Mouse (Mus musculus) layer of hippocampus, adult 9-10 months (tissue): Measurements from ENCODE around the gene Dclk2.

Source experiments
- DNase-seq: peaks from one replicate; pipeline ENCODE4 v3.0.0; 2022; ENCODE audit warnings: low spot score

Gene Dclk2

DNA sequence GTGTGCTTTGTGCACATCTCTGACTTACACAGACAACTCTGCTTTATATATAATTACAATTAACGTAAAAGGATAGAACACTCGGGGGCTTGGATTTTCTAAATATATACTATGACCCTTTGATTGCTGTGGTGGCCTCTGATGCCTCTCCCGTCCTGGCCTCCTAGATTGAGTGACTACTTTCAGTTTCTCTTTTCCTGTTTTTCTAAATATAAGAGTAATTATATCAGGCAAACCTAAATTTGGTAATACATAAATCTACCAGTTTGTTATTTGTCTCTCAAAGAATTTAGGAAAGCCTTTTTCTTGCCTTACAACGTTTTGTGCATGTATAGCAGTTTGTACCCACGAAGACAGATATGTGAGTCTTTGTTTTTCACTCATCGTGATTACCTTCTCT lies 161.9 kb downstream of the Dclk2 start:
- DNase-seq: no peak

DNA sequence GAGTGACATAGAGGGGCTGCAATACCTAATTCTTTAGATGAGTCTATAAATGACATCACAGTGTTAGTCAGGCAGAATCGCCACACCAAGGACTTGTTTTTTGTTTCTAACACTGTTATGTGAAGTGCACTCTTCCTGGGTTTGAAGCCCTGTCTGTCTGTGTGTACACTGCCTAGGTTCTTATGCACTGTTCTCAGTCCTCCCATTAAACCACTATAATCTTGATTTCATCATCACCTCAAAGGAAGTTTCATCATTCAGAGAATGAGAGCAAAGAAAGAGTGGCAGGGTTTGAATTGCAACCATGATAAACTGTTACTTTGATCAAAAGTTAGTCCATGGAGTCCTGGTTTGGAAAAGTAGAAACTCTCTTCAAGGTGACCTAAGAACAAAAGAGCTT lies 164.1 kb downstream of the Dclk2 start:
- no peak for DNase-seq

DNA sequence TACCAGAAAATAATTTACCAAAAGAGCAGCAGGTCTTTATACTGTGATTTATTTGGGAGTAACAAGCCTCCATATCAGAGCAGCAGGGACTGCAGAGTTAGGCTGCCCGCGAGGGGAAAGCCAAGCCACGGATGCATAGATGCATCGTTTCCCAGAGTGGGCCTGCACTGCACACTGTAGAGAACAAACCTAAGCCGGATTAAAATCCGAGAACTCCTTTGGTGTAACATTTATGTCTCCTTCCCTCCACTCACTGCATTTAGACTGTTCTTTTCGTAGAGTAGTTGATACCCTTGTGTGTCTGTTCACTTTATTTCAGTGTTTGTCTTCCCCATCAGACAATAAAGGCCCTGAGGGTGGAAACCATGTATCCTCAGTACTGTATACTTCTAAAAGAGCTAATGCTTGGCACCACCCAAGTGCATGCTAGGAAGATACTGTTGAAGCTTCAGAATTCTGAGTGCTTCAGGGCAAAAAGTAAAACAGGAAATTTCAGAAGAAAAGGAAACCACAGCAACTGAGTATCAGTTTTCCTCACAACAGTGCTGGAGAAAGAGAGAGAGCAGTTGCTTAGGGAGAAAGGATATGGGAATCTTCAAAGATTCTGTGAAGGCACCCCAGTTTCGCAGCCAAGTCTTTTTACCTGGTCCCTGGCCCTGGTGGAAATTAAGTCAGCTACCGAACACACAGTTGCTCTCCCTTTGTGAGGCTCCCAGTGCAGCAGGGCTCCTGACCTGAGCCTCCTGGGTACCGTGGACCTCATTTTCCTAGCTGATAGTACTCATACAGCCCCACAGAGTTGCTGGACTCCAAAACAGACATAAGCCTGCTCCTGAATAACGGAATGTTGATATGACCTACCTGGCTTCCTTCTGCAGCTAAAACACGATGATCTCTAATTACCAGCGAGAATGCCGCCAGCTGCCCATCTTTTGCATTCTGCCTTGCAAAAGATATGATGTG lies 165.8 kb downstream of the Dclk2 start:
- no peak for DNase-seq

DNA sequence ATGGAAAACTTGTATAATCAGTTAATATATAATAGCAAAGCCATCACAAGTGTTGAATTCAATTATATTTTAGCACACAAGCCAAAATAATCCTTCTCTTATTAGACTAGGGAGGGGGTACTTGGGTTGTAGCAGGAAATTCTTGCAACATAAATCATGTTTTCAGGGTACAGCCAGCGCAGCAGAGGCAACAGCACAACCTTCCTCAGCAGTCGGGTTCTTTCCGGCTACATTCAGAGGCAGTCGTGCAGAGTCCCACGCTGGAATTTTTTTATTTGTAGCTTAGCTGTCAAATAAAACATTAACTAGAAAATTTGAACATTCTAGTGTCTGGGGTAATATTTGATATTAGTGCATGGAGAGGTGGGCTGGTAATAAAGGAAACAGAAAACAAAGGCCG lies 166.5 kb downstream of the Dclk2 start:
- no peak for DNase-seq

DNA sequence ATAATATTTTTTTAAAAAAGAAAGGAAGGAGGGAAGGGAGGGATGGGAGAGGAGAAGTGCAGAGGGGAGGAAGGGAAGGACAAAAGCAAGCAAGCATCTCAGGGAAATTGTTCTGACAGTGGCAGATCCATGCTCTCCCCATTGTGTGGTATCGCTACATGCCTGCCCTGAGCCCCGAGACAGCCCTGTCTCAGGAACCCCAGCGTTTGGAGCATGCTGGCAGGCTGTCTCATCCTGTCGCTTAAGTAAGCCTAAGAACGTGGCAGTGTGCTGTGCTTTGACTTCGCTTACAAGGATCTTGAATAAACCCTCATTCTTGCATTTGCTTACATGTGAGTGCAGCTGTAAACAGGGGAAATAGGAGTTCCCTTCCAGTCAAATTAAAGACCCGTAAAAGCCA lies 170.0 kb downstream of the Dclk2 start:
- DNase-seq: no peak

DNA sequence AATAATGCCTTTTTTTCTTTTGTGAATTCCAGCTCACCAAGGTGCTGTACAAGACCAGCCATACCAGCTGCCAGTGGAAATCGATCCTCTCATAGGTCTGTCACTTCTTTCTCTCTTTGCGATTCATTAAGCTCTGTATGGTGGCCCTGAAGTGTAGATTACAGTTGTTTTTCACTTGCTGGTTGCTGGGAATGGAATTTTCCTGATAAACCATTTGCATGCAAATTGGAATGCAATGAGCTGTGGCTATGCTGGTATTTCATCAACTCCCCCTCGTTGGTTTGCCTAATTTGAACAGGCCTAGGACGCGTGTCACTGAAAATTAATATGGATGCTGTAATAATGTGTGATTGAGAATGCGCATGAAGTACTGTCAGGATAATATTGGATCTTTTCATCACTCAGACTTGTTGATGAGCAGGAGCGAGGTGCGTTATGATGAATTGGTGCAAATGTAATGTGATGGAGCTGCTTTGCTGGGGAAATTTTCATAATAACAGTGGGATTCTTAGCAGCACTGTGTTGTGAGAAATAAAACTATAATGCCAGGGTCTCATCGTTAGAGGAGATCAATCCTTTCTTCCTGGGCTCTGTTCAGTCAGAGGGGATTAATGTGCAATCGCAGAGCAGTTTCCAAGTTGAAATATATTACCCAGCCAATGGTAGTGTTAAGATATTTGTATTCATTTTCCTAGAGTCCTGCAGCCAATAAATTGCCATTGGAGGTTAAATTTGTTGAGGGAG lies 174.7 kb downstream of the Dclk2 start:
- DNase-seq: no peak

DNA sequence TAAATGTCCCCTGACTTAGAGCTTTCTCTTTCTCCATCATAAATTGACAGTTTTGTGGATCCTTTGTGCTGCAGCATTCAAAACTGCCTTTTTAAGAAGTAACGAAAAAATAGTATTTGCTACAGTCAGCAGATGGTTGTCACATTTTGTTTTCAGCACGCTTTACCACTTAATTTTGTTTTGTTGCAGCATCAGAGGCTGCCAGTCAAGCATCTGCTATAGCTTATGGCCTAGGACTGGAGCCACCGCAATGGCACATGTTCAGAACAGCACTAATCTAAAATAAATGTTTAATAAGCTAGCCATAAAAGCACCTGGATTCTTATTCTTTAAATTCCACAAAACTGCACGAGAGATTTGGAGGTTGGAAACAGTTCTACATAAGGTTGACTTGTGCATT lies 175.3 kb downstream of the Dclk2 start:
- peak; percentile 42 for DNase-seq

DNA sequence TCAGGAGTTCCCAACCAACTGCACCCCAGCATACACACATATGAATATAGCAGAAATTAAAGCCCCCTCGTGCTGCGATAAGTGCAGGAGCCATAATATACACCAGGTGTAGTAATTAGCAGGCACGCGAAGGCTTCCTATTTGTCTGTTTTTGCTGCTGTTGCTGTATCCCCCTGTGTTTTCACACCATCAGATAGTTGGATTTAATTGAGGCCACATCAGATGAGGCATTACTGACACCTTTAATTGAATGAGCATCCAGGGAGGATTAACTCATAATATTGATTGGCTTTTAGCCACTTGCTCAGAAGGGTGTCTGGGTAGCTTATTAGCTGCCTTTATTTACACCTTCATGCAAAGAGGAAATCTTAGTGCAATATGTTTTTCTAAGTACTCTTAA lies 180.9 kb downstream of the Dclk2 start:
- no peak for DNase-seq

DNA sequence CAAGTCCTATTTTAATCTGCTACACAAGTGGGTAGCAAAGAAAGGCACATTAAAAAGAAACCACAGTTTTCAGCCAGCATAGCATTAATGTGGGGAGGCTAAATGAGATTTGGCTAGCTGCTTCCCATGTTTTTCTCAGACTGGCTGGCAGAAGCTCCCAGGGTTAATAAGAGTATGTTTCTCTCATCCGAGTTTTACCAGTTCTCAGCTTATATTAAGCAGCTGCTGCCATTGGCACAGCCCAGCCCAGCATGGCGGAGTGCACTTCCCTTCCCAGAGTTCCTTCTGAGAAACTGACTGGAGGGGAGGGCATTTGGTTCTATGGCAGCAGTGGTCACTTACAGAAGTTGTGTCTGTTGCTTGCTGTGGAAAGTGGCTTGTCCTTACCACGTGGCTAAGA lies 181.8 kb downstream of the Dclk2 start:
- DNase-seq: no peak
